Mouse (Mus musculus) limb, embryonic 13.5 days (tissue): ENCODE data around the gene Med21. TPM values are rescaled to one million over a fixed set of nuclear protein-coding genes. Genes with fewer than 3 reads are reported as not detected.

Source experiments
- ATAC-seq: fragments of 200-750 bp; cut with Nextera tagmentation; 2 replicates; pipeline ENCODE4 v1.8.0; 2017; ENCODE audit warnings: low read depth, moderate number of reproducible peaks, moderate TSS enrichment; ENCODE audit not compliant: low FRiP score
- H3K27ac ChIP-seq: fragments of 300-500 bp; sonication (generic); 2 replicates; pipeline ENCODE4 v1.5.1; 2015; ENCODE audit warnings: inconsistent platforms, mild to moderate bottlenecking, moderate library complexity
- H3K27me3 ChIP-seq: fragments of 300-500 bp; sonication (generic); 2 replicates; pipeline ENCODE4 v1.6.1; 2015; ENCODE audit warnings: mild to moderate bottlenecking, inconsistent platforms
- H3K36me3 ChIP-seq: fragments of 300-500 bp; sonication (generic); 2 replicates; pipeline ENCODE4 v1.6.1; 2015; ENCODE audit warnings: inconsistent platforms, mild to moderate bottlenecking, moderate library complexity
- H3K4me1 ChIP-seq: fragments of 300-500 bp; sonication (generic); 2 replicates; pipeline ENCODE4 v1.6.1; 2015; ENCODE audit warnings: inconsistent platforms
- H3K4me2 ChIP-seq: fragments of 300-500 bp; sonication (generic); replicated peaks from 2 replicates; pipeline ENCODE4 v1.6.1; 2015; ENCODE audit warnings: inconsistent platforms, mild to moderate bottlenecking, moderate library complexity
- H3K4me3 ChIP-seq: fragments of 300-500 bp; sonication (generic); 2 replicates; pipeline ENCODE4 v1.5.1; 2015; ENCODE audit warnings: moderate library complexity, mild to moderate bottlenecking, inconsistent platforms
- H3K9ac ChIP-seq: fragments of 300-500 bp; sonication (generic); 2 replicates; pipeline ENCODE4 v1.6.1; 2015; ENCODE audit warnings: mild to moderate bottlenecking, inconsistent platforms
- H3K9me3 ChIP-seq: fragments of 300-500 bp; sonication (generic); 2 replicates; pipeline ENCODE4 v1.6.1; 2016; ENCODE audit warnings: inconsistent platforms
- WGBS: fragments of 180-500 bp; shearing (Covaris S2); methylation state at CpG from one replicate; pipeline ENCODE4 v1.1.7; 2015; 5-methylcytosine and 5-hydroxymethylcytosine counted together
- polyA plus RNA-seq: library from polyadenylated mRNA; unstranded; fragments of >200 nt; fragmentation: Nextera tagmentation; extraction: Ambion mirVana; gene quantifications from 2 replicates; pipeline ENCODE4 v1.2.1, GENCODE M21; 2015

Gene Med21
- polyA plus RNA-seq, 1 experiment from 2014 or later = 165 TPM

DNA sequence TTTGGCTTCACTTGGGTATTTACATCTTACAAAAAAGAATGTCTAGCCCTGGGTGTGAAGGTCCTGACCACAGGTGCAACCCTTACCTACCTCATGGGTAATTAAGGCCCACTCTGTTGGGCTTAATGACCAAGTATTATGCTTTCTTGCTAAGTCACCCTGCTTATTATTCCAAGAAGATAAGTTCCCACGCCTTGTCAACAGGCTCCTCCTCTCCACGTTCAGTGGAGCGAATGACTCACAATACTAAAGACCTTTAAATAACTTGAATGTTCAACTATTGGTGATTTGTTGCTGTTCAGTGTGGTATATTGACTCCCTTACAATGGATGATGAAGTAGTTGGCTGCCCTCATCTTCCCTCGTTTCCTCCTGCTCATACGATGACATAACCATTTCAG, 55.4 kb downstream of the Med21 start:
- H3K4me2 ChIP-seq = no peak overlapping the region
- no peak overlapping the region for H3K9ac ChIP-seq
- no peak overlapping the region for H3K27ac ChIP-seq
- H3K36me3 ChIP-seq = no peaks in the 10 kb centered on the region
- H3K4me3 ChIP-seq = no peak overlapping the region
- 0 out of 2 replicates have a peak, but pooled peaks cover 11% of the 10 kb centered on the region for H3K9me3 ChIP-seq
- no peak for ATAC-seq
- H3K4me1 ChIP-seq = peaks cover 10% of the 10 kb centered on the region
- WGBS = 88% methylated on average over 5 of the region's 5 CpGs
- H3K27me3 ChIP-seq = no peaks in the 10 kb centered on the region

- H3K4me2 ChIP-seq = no peak overlapping the region
- H3K27me3 ChIP-seq = no peaks in the 10 kb centered on the region
- no peak overlapping the region for H3K27ac ChIP-seq
- 0 out of 2 replicates have a peak, but pooled peaks cover 11% of the 10 kb centered on the region for H3K9me3 ChIP-seq
- H3K4me1 ChIP-seq = peaks cover 11% of the 10 kb centered on the region
- H3K36me3 ChIP-seq = no peaks in the 10 kb centered on the region
- ATAC-seq = no peak
- H3K4me3 ChIP-seq = no peak overlapping the region
- WGBS = 83% methylated on average over 4 of the region's 4 CpGs
- H3K9ac ChIP-seq = no peak overlapping the region
Measured at GRCm38 (mm10) chr6:146698376-146698775, 56.0 kb downstream of the Med21 start.

Other genes with a start within 250 kb of the Med21 start
- gene Itpr2, start 140.3 kb upstream of the Med21 start, polyA plus RNA-seq = 10.2 and 13.3 TPM in 2 replicates
- 93.5 and 100 TPM in 2 replicates for gene Fgfr1op2, start 65.3 kb upstream of the Med21 start, polyA plus RNA-seq
- gene Ints13, start 64.7 kb upstream of the Med21 start, polyA plus RNA-seq = 69.8 and 78.4 TPM in 2 replicates
- 38.3 and 39.2 TPM in 2 replicates for gene Tm7sf3, start 277 bp downstream of the Med21 start, polyA plus RNA-seq
- gene Stk38l, start 82.4 kb downstream of the Med21 start, polyA plus RNA-seq = 23.0 TPM in 2 replicates
- gene Arntl2, start 153.5 kb downstream of the Med21 start, polyA plus RNA-seq = 7.3 and 10.2 TPM in 2 replicates
- gene Smco2, start 207.6 kb downstream of the Med21 start, polyA plus RNA-seq = not detected in 2 replicates
- 61.1 and 68.5 TPM in 2 replicates for gene Ppfibp1, start 245.9 kb downstream of the Med21 start, polyA plus RNA-seq